Mouse (Mus musculus): ENCODE data around the gene Sdc1. TPM values are rescaled to one million over a fixed set of nuclear protein-coding genes. Genes with fewer than 3 reads are reported as not detected.

Sdc1 gene
- polyA plus RNA-seq, 2 experiments, result 238 to 268 TPM

DNA sequence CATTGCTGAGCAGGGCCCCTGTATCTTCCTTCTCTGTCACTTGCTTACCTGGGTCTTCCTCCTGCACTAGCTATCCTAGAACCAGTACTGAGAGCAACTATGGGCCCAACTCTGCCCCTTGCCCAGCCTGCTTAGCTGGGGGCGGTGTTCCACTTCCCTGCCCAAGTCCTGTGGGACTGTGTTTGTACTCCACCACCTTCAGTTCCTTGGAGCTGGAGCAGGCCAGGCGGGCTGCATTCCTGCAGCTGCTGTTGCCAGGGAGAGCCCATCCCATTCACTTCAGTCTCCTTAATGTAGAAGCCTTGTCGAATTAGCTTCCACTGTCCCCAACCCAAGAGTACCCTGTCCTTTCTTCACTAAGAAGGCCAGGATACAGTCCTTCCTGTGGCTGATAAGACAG is 17.3 kb downstream of the Sdc1 start:
- DNase-seq (ENCODE audit: low spot score), result no peak
- no peak for TF ChIP-seq POLR2A (IDR thresholded peaks at IDR 0.05; ENCODE audit: borderline replicate concordance, extremely low read depth, insufficient read depth, insufficient read length)
- Histone ChIP-seq H3K27ac (replicated peaks; ENCODE audit: low read depth, low read length) (no peak overlapping the region), H3K4me2 (replicated peaks; ENCODE audit: low read depth, low read length, severe bottlenecking) (no peak overlapping the region), H3K27me3 (ENCODE audit: control insufficient read depth, insufficient read depth, low read length) (no peaks in the 10 kb centered on the region), H3K36me3 (ENCODE audit: control insufficient read depth, insufficient read depth, low read length) (peaks cover 53% of the 10 kb centered on the region), H3K9ac (ENCODE audit: low read depth, low read length, severe bottlenecking) (no peak overlapping the region), H3K4me1 (ENCODE audit: control insufficient read depth, insufficient read depth, low read length) (peaks cover 16% of the 10 kb centered on the region), H3K9me3 (ENCODE audit: control insufficient read depth, low read length) (no peaks in the 10 kb centered on the region), H3K4me3 (replicated peaks; ENCODE audit: low read length) (no peak overlapping the region)
- no peak for ATAC-seq (ENCODE audit: low FRiP score, low read depth)
- 79% methylated on average over 3 of the region's 3 CpGs for WGBS

GRCm38 (mm10) chr12:8790615-8791014 is 19.5 kb downstream of the Sdc1 start:
- Histone ChIP-seq H3K9ac (ENCODE audit: low read depth, low read length, severe bottlenecking) (no peak overlapping the region), H3K27me3 (ENCODE audit: control insufficient read depth, insufficient read depth, low read length) (no peaks in the 10 kb centered on the region), H3K4me2 (replicated peaks; ENCODE audit: low read depth, low read length, severe bottlenecking) (no peak overlapping the region)

GRCm38 (mm10) chr12:8793410-8794051 is 22.4 kb downstream of the Sdc1 start:
- DNase-seq (ENCODE audit: low spot score), result no peak
- 0 out of 2 replicates have a peak, but pooled peaks cover 5% of the 10 kb centered on the region for H3K9me3 ChIP-seq (ENCODE audit: control insufficient read depth, low read length)
- no peak overlapping the region for H3K9ac ChIP-seq (ENCODE audit: low read depth, low read length, severe bottlenecking)
- no peak for ATAC-seq (ENCODE audit: low FRiP score, low read depth)
- H3K27me3 ChIP-seq (ENCODE audit: control insufficient read depth, insufficient read depth, low read length), result no peaks in the 10 kb centered on the region
- WGBS, result 87% methylated on average over 2 of the region's 2 CpGs
- no peak overlapping the region for H3K27ac ChIP-seq (replicated peaks; ENCODE audit: low read depth, low read length)
- H3K4me3 ChIP-seq (replicated peaks; ENCODE audit: low read length), result no peak overlapping the region
- peaks cover 64% of the 10 kb centered on the region for H3K36me3 ChIP-seq (ENCODE audit: control insufficient read depth, insufficient read depth, low read length)
- no peak overlapping the region for H3K4me2 ChIP-seq (replicated peaks; ENCODE audit: low read depth, low read length, severe bottlenecking)
- TF ChIP-seq POLR2A (IDR thresholded peaks at IDR 0.05; ENCODE audit: borderline replicate concordance, extremely low read depth, insufficient read depth, insufficient read length), result no peak
- peaks cover 22% of the 10 kb centered on the region for H3K4me1 ChIP-seq (ENCODE audit: control insufficient read depth, insufficient read depth, low read length)

More at GRCm38 (mm10) chr12:8790615-8791014, 19.5 kb downstream of the Sdc1 start:
- 92% methylated on average over 12 of the region's 12 CpGs for whole genome bisulfite sequencing
- peaks cover under 1% of the 10 kb centered on the region for H3K4me1 ChIP-seq (ENCODE audit: control insufficient read depth, insufficient read depth, low read length)
- 0 out of 2 replicates have a peak, but pooled peaks cover 5% of the 10 kb centered on the region for H3K9me3 ChIP-seq (ENCODE audit: control insufficient read depth, low read length)
- no peak for TF ChIP-seq POLR2A (IDR thresholded peaks at IDR 0.05; ENCODE audit: borderline replicate concordance, extremely low read depth, insufficient read depth, insufficient read length)
- H3K27ac ChIP-seq (replicated peaks; ENCODE audit: low read depth, low read length), result no peak overlapping the region
- ATAC-seq (ENCODE audit: low FRiP score, low read depth) (no peak), DNase-seq (ENCODE audit: low spot score) (no peak)
- peaks cover 68% of the 10 kb centered on the region for H3K36me3 ChIP-seq (ENCODE audit: control insufficient read depth, insufficient read depth, low read length)
- H3K4me3 ChIP-seq (replicated peaks; ENCODE audit: low read length), result no peak overlapping the region

DNA sequence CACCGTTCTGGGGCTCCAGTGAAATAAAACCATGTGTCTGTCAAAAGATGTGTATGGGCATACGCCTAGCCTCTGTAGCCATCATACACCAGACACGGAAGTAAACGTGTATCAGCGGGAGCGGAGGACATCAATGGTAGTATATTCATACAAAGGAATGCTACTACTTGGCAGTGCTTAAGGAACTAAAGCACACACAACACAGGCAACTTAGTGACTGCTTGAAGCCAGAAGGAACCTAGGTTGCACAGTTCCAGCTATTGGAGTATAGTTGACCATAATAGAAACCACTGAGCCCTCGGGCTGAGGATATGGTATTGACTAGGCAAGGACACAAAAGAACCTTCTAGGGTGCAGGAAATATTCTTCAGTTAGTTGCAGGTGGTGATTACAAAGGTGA is 26.8 kb downstream of the Sdc1 start:
- DNase-seq (ENCODE audit: low spot score), result no peak
- Histone ChIP-seq H3K36me3 (ENCODE audit: control insufficient read depth, insufficient read depth, low read length) (peaks cover 24% of the 10 kb centered on the region), H3K4me1 (ENCODE audit: control insufficient read depth, insufficient read depth, low read length) (peaks cover 48% of the 10 kb centered on the region), H3K4me3 (replicated peaks; ENCODE audit: low read length) (no peak overlapping the region), H3K27ac (replicated peaks; ENCODE audit: low read depth, low read length) (peak overlapping the region; percentile 90), H3K4me2 (replicated peaks; ENCODE audit: low read depth, low read length, severe bottlenecking) (no peak overlapping the region), H3K9me3 (ENCODE audit: control insufficient read depth, low read length) (0 out of 2 replicates have a peak, but pooled peaks cover 5% of the 10 kb centered on the region), H3K9ac (ENCODE audit: low read depth, low read length, severe bottlenecking) (no peak overlapping the region), H3K27me3 (ENCODE audit: control insufficient read depth, insufficient read depth, low read length) (no peaks in the 10 kb centered on the region)
- no peak for ATAC-seq (ENCODE audit: low FRiP score, low read depth)
- 70% methylated on average over 7 of the region's 7 CpGs for WGBS
- TF ChIP-seq POLR2A (IDR thresholded peaks at IDR 0.05; ENCODE audit: borderline replicate concordance, extremely low read depth, insufficient read depth, insufficient read length), result no peak

GRCm38 (mm10) chr12:8798486-8799020 is 27.4 kb downstream of the Sdc1 start:
- WGBS, result 13% methylated on average over 9 of the region's 9 CpGs
- H3K4me2 ChIP-seq (replicated peaks; ENCODE audit: low read depth, low read length, severe bottlenecking), result peak overlapping the region; percentile 11; the same call in 1 of the 2 replicates
- DNase-seq (ENCODE audit: low spot score) (peak; percentile 61), ATAC-seq (ENCODE audit: low FRiP score, low read depth) (peak; percentile 53)
- H3K9ac ChIP-seq (ENCODE audit: low read depth, low read length, severe bottlenecking), result no peak overlapping the region
- no peak overlapping the region for H3K4me3 ChIP-seq (replicated peaks; ENCODE audit: low read length)
- 0 out of 2 replicates have a peak, but pooled peaks cover 5% of the 10 kb centered on the region for H3K9me3 ChIP-seq (ENCODE audit: control insufficient read depth, low read length)
- H3K36me3 ChIP-seq (ENCODE audit: control insufficient read depth, insufficient read depth, low read length), result peaks cover 18% of the 10 kb centered on the region
- peaks cover 55% of the 10 kb centered on the region for H3K4me1 ChIP-seq (ENCODE audit: control insufficient read depth, insufficient read depth, low read length)
- peak overlapping the region; percentile 90 for H3K27ac ChIP-seq (replicated peaks; ENCODE audit: low read depth, low read length)
- H3K27me3 ChIP-seq (ENCODE audit: control insufficient read depth, insufficient read depth, low read length), result no peaks in the 10 kb centered on the region
- TF ChIP-seq POLR2A (IDR thresholded peaks at IDR 0.05; ENCODE audit: borderline replicate concordance, extremely low read depth, insufficient read depth, insufficient read length), result no peak

All from limb, embryonic 14.5 days (tissue).